Mouse (Mus musculus) megakaryocyte, embryonic 14.5 days (primary cell): ENCODE data around the gene Arhgap15.

Experiments used
- FLI1 ChIP-seq: IDR thresholded peaks from 2 replicates; pipeline ENCODE4 v1.6.1; 2012; ENCODE audit warnings: low read length, inconsistent platforms, mixed read lengths
- GATA1 ChIP-seq: IDR thresholded peaks from 3 replicates; pipeline ENCODE4 v1.6.1; 2012; ENCODE audit warnings: mixed read lengths, low read length, inconsistent platforms, borderline replicate concordance

DNA sequence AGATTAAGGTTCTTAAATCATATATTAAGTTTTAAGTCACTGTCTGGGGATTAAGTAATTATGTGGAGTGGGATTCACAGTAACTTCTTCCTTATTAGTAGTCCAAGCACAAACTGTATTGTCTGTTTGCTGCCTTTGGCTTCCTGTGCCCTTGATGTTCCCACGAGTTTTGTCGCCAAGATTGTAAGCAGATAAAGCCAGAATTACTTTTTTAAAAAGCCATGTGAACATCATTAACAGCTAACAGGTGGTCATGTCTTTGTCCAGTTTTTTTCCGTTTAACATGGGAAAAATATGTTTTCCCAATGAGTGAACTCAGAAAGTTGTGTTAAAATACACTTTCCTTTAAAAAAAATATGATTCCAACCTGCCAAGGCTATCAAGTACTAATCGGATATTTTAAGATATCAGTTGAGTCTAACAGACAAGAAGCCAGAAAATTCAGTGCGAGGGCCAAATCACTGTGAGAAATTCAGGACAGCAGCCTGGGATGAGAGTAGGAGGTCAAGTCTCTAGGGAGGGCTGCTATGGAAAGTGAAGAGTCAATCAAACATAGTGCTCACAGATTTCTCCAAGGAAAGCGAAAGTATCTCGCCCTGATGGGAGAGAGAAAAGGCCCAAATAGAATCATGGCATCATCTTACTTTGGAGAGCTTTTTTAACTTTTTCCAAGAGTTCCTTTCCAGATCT, 319.7 kb downstream of the Arhgap15 start:
- TF ChIP-seq GATA1 (no peak), FLI1 (no peak)
